Mouse (Mus musculus) myocyte (in vitro differentiated cells): ENCODE data around the gene Rfx4. TPM values are rescaled to one million over a fixed set of nuclear protein-coding genes. Genes with fewer than 3 reads are reported as not detected.

Experiments used
- H3K27me3 ChIP-seq: one replicate; pipeline ENCODE4 v1.6.1; 2011; ENCODE audit not compliant: control insufficient read depth, insufficient read depth, insufficient read length
- H3K36me3 ChIP-seq: one replicate; pipeline ENCODE4 v1.6.1; 2011; ENCODE audit not compliant: control insufficient read depth, insufficient read depth
- H3K4me2 ChIP-seq: one replicate; pipeline ENCODE4 v1.6.1; 2011; ENCODE audit warnings: low read depth, control low read depth
- H3K4me3 ChIP-seq: one replicate; pipeline ENCODE4 v1.5.1; 2011; ENCODE audit warnings: mild to moderate bottlenecking, control low read depth, moderate library complexity
- H3K79me2 ChIP-seq: one replicate; pipeline ENCODE4 v1.6.1; 2011; ENCODE audit not compliant: control insufficient read depth, insufficient read depth
- H3ac ChIP-seq: one replicate; pipeline ENCODE4 v1.6.1; 2011; ENCODE audit not compliant: control insufficient read depth, insufficient read length
- CEBPB ChIP-seq: IDR thresholded peaks from 2 replicates; pipeline ENCODE4 v1.6.1; 2011; ENCODE audit warnings: mild to moderate bottlenecking, moderate library complexity; ENCODE audit not compliant: poor library complexity, insufficient read depth, severe bottlenecking
- E2F4 ChIP-seq: IDR thresholded peaks from one replicate; pipeline ENCODE4 v1.6.1; 2011; ENCODE audit warnings: mild to moderate bottlenecking, control low read depth, moderate library complexity; ENCODE audit not compliant: insufficient read depth
- MAX ChIP-seq: IDR thresholded peaks from one replicate; pipeline ENCODE4 v1.6.1; 2011; ENCODE audit warnings: low read depth, mild to moderate bottlenecking, control low read depth
- MYOD1 ChIP-seq, 3 experiments: IDR thresholded peaks; one replicate each; pipeline ENCODE4 v1.6.1; 2011; ENCODE audit warnings: control low read depth in 2 of 3, low read depth in 2 of 3, mild to moderate bottlenecking in 2 of 3, moderate library complexity in 1 of 3; ENCODE audit not compliant: insufficient read length in 2 of 3, control insufficient read depth in 1 of 3
- MYOG ChIP-seq, 3 experiments: IDR thresholded peaks; one replicate each; pipeline ENCODE4 v1.6.1; 2011; ENCODE audit warnings: control low read depth in 2 of 3, low read depth in 2 of 3, mild to moderate bottlenecking in 2 of 3; ENCODE audit not compliant: insufficient read length in 2 of 3, control insufficient read depth in 1 of 3, insufficient read depth in 1 of 3
- POLR2A ChIP-seq: IDR thresholded peaks from one replicate; pipeline ENCODE4 v1.6.1; 2011; ENCODE audit warnings: low read depth, mild to moderate bottlenecking, control low read depth, moderate library complexity; ENCODE audit not compliant: insufficient read length
- POLR2AphosphoS2 ChIP-seq: IDR thresholded peaks from one replicate; pipeline ENCODE4 v1.6.1; 2011; ENCODE audit warnings: low read depth, control low read depth; ENCODE audit not compliant: insufficient read length
- REST ChIP-seq: IDR thresholded peaks from one replicate; pipeline ENCODE4 v1.6.1; 2011; ENCODE audit warnings: mild to moderate bottlenecking, control low read depth, moderate library complexity; ENCODE audit not compliant: insufficient read depth, insufficient read length
- SRF ChIP-seq: IDR thresholded peaks from one replicate; pipeline ENCODE4 v1.6.1; 2011; ENCODE audit warnings: low read depth; ENCODE audit not compliant: control insufficient read depth, insufficient read length
- TCF12 ChIP-seq: IDR thresholded peaks from one replicate; pipeline ENCODE4 v1.6.1; 2011; ENCODE audit warnings: mild to moderate bottlenecking, control low read depth; ENCODE audit not compliant: poor library complexity, insufficient read depth, severe bottlenecking
- TCF3 ChIP-seq: IDR thresholded peaks from one replicate; pipeline ENCODE4 v1.6.1; 2011; ENCODE audit warnings: low read depth, control low read depth; ENCODE audit not compliant: insufficient read length
- USF1 ChIP-seq: IDR thresholded peaks from one replicate; pipeline ENCODE4 v1.6.1; 2011; ENCODE audit warnings: low read depth, mild to moderate bottlenecking, control low read depth, moderate library complexity
- polyA plus RNA-seq: library from polyadenylated mRNA; unstranded; fragments of >200 nt; fragmentation: generic; extraction: Trizol; gene quantifications from one replicate; pipeline ENCODE4 v1.2.1, GENCODE M21; 2012; ENCODE audit warnings: missing spikeins

The Rfx4 gene
- polyA plus RNA-seq, 1 experiment, result 0.12 TPM

DNA sequence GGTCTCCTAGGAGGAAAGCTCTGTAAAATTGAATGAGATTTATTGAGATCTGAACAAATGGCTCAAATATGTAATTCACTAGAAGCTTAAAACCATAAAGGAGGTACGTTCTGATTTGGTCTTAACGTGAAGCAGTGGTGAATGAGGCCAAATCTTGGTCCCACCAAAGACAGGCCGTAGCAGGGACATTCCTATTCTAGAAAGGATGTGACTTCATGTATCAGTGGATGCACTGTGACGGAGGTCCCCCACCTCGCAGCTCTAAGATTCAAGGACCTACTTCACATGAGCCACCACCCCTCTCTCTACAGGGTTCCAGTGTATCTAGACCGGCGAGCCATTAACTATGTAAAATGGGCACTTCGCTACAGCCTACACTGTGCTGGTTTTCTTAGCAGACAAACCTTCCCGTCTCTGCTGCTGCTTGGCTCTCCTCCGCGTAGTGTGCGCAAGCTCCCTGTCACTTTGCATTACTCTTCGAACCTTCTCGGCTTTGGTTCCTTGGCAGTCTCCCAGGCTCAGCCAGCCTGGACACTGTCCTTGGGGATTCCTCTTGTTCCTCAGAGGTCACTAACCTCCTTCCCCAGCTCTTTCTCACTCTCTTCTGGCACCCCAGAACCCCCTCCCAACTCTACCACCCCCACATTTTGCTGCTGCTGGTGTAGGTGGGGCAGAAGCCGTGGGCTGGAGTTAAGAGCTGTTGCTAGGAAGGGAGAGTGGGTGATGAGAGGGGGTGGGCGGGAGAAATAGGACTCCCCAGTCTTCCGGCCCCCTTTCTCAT, 153.3 kb downstream of the Rfx4 start:
- H3K27me3 ChIP-seq, result no peaks in the 10 kb centered on the region
- no peak overlapping the region for H3K4me3 ChIP-seq
- TF ChIP-seq MAX, result no peak
- TF ChIP-seq SRF, result no peak
- TF ChIP-seq POLR2A, result no peak
- no peak for TF ChIP-seq TCF12
- no peak for TF ChIP-seq POLR2AphosphoS2
- no peak for TF ChIP-seq MYOG (IDR thresholded peaks at IDR 0.05; ENCODE audit: control insufficient read depth in 1 of 3, insufficient read depth in 1 of 3, insufficient read length in 2 of 3, low read depth in 2 of 3)
- no peak for TF ChIP-seq USF1
- no peak for TF ChIP-seq MYOD1 (IDR thresholded peaks at IDR 0.05; ENCODE audit: control insufficient read depth in 1 of 3, insufficient read length in 2 of 3, low read depth in 2 of 3)
- no peak for TF ChIP-seq E2F4
- no peak for TF ChIP-seq CEBPB
- no peak for TF ChIP-seq REST
- H3K79me2 ChIP-seq, result no peaks in the 10 kb centered on the region
- H3K36me3 ChIP-seq, result no peaks in the 10 kb centered on the region
- no peak overlapping the region for H3ac ChIP-seq
- H3K4me2 ChIP-seq, result no peak overlapping the region

GRCm38 (mm10) chr10:84910194-84910593, 154.3 kb downstream of the Rfx4 start:
- TF ChIP-seq TCF12 (no peak), MAX (no peak), CEBPB (no peak), USF1 (no peak), POLR2A (no peak), MYOD1 (IDR thresholded peaks at IDR 0.05; ENCODE audit: control insufficient read depth in 1 of 3, insufficient read length in 2 of 3, low read depth in 2 of 3) (no peak), SRF (no peak), MYOG (IDR thresholded peaks at IDR 0.05; ENCODE audit: control insufficient read depth in 1 of 3, insufficient read depth in 1 of 3, insufficient read length in 2 of 3, low read depth in 2 of 3) (no peak), E2F4 (no peak), POLR2AphosphoS2 (no peak), REST (no peak)
- Histone ChIP-seq H3K4me3 (no peak overlapping the region), H3K36me3 (no peaks in the 10 kb centered on the region), H3ac (no peak overlapping the region), H3K27me3 (no peaks in the 10 kb centered on the region), H3K79me2 (no peaks in the 10 kb centered on the region), H3K4me2 (no peak overlapping the region)

DNA sequence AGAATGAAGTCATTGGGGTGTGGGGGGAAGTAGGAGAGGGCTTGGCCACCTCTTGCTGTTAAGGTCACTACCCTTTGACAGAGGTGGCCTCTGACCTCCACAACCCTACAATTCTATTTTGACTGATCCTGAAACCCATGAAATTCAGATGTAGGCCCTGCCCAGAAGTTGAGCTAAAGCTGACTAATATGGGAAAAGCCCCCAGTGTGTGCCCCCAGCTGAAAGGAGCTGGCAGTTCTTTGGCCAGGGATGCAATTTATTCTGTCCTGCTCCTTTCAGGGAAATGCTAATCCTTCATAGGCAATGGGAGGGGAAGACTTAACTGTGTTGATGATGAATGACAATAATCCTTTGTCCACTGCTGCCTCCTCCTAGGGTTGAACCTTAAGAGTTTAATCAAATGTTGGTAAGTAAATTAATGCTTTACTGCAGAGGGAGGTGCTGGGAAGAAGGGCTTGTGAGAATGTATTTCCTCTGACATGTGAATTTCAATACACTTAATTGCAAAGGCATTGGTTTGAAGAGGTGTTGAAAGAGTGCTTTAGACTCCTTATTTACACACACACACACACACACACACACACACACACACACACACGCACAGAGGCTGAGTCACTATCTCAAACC, 155.0 kb downstream of the Rfx4 start:
- H3K79me2 ChIP-seq, result no peaks in the 10 kb centered on the region
- no peak for TF ChIP-seq USF1
- no peak for TF ChIP-seq TCF12
- TF ChIP-seq POLR2A, result no peak
- TF ChIP-seq MYOG (IDR thresholded peaks at IDR 0.05; ENCODE audit: control insufficient read depth in 1 of 3, insufficient read depth in 1 of 3, insufficient read length in 2 of 3, low read depth in 2 of 3), result no peak
- TF ChIP-seq MYOD1 (IDR thresholded peaks at IDR 0.05; ENCODE audit: control insufficient read depth in 1 of 3, insufficient read length in 2 of 3, low read depth in 2 of 3), result no peak
- no peak overlapping the region for H3K4me2 ChIP-seq
- no peak overlapping the region for H3ac ChIP-seq
- H3K4me3 ChIP-seq, result no peak overlapping the region
- no peaks in the 10 kb centered on the region for H3K27me3 ChIP-seq
- H3K36me3 ChIP-seq, result no peaks in the 10 kb centered on the region

DNA sequence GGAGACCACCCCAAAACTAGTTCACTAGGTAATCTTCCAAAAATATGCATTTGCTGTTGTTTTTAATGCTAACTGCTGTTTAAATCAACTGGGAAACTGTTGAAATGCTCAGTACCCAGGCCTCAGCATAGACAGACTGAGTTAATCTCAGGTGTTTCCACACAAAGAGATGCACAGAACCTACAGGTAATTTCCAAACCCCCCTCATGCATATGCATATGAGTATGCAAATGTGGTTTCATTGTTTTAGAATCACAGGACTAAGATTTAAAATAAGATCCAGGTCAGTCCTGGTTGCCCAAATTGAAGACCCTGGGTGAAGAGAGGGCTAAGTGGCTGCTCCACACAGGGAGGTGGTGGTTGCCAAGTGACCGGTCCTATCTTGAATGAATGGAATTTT, 157.3 kb downstream of the Rfx4 start:
- TF ChIP-seq SRF (no peak), E2F4 (no peak), CEBPB (no peak), REST (no peak), TCF3 (no peak), MYOG (IDR thresholded peaks at IDR 0.05; ENCODE audit: control insufficient read depth in 1 of 3, insufficient read depth in 1 of 3, insufficient read length in 2 of 3, low read depth in 2 of 3) (no peak), POLR2AphosphoS2 (no peak), MAX (no peak), TCF12 (no peak), USF1 (no peak), MYOD1 (IDR thresholded peaks at IDR 0.05; ENCODE audit: control insufficient read depth in 1 of 3, insufficient read length in 2 of 3, low read depth in 2 of 3) (no peak), POLR2A (no peak)
- H3K79me2 ChIP-seq, result peaks cover 5% of the 10 kb centered on the region
- no peaks in the 10 kb centered on the region for H3K27me3 ChIP-seq
- H3ac ChIP-seq, result no peak overlapping the region
- no peak overlapping the region for H3K4me2 ChIP-seq
- H3K36me3 ChIP-seq, result no peaks in the 10 kb centered on the region
- H3K4me3 ChIP-seq, result no peak overlapping the region

DNA sequence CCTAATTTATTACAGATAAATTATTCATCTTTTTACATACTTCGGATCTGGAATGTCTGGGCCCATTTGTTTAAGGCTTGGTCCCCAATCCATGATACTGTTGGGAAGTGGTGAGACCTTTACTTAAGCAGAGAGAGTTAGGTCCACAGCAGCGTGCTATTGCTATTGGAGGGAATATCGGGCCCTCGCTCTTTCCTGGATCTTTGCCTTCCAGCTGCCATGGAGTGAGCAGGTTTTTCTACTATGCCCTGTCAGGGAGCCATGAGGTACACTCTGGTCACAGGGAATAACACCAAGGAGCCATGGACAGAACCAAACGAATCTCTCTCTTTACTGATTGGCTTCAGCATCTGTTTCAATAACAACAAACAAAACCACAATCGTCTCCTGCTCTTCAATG, 159.6 kb downstream of the Rfx4 start:
- H3K36me3 ChIP-seq, result no peaks in the 10 kb centered on the region

More for the DNA sequence above, 159.6 kb downstream of the Rfx4 start:
- H3K27me3 ChIP-seq, result no peaks in the 10 kb centered on the region
- H3K4me3 ChIP-seq, result no peak overlapping the region
- H3K79me2 ChIP-seq, result peaks cover 29% of the 10 kb centered on the region
- no peak overlapping the region for H3ac ChIP-seq
- H3K4me2 ChIP-seq, result no peak overlapping the region
- no peak for TF ChIP-seq REST
- no peak for TF ChIP-seq CEBPB
- no peak for TF ChIP-seq E2F4
- TF ChIP-seq POLR2A, result no peak
- no peak for TF ChIP-seq MYOD1 (IDR thresholded peaks at IDR 0.05; ENCODE audit: control insufficient read depth in 1 of 3, insufficient read length in 2 of 3, low read depth in 2 of 3)
- TF ChIP-seq POLR2AphosphoS2, result no peak
- TF ChIP-seq MAX, result no peak
- no peak for TF ChIP-seq SRF
- no peak for TF ChIP-seq USF1
- no peak for TF ChIP-seq MYOG (IDR thresholded peaks at IDR 0.05; ENCODE audit: control insufficient read depth in 1 of 3, insufficient read depth in 1 of 3, insufficient read length in 2 of 3, low read depth in 2 of 3)
- TF ChIP-seq TCF3, result no peak
- TF ChIP-seq TCF12, result no peak
